Mouse (Mus musculus): ENCODE data around the gene Dpy19l2.

GRCm38 (mm10) chr9:24695700-24696404, at the start of gene Dpy19l2:
- TF ChIP-seq CTCF (IDR thresholded peaks at IDR 0.05; ENCODE audit: insufficient read depth, low read length): no peak
- TF ChIP-seq POLR2A (IDR thresholded peaks at IDR 0.05; ENCODE audit: borderline replicate concordance, extremely low read depth, low read depth, low read length): no peak
